Mouse (Mus musculus) olfactory bulb, adult 2 months (tissue): ENCODE measurements around the gene Sectm1a. TPM values are rescaled to one million over a fixed set of nuclear protein-coding genes. Genes with fewer than 3 reads are reported as not detected.
"Not testable (repeated sequence)": the region's sequence is repeated elsewhere in the genome, so short reads cannot be mapped to it uniquely, and the experiment has no call there.

Experiments used
- H3K27ac ChIP-seq: fragments of 200-500 bp; 2 replicates; pipeline ENCODE4 v1.5.1; 2012; ENCODE audit warnings: low read depth, low read length; ENCODE audit not compliant: insufficient read depth
- H3K4me1 ChIP-seq: fragments of 200-500 bp; 2 replicates; pipeline ENCODE4 v1.6.1; 2012; ENCODE audit warnings: low read length; ENCODE audit not compliant: control insufficient read depth, insufficient read depth
- H3K4me3 ChIP-seq: fragments of 200-500 bp; 2 replicates; pipeline ENCODE4 v1.5.1; 2012; ENCODE audit warnings: mild to moderate bottlenecking, low read depth, low read length, moderate library complexity; ENCODE audit not compliant: insufficient read depth
- CTCF ChIP-seq: fragments of 200-500 bp; IDR thresholded peaks from 2 replicates; pipeline ENCODE4 v1.5.1; 2012; ENCODE audit warnings: low read depth, mild to moderate bottlenecking, low read length, moderate library complexity; ENCODE audit not compliant: insufficient read depth
- POLR2A ChIP-seq: fragments of 200-500 bp; IDR thresholded peaks from 2 replicates; pipeline ENCODE4 v1.6.1; 2012; ENCODE audit warnings: mild to moderate bottlenecking, low read depth, low read length, moderate library complexity; ENCODE audit not compliant: insufficient read depth
- WGBS: fragments of 180-500 bp; shearing (Covaris S2); methylation state at CpG from one replicate; pipeline ENCODE4 v1.1.7; 2018; 5-methylcytosine and 5-hydroxymethylcytosine counted together
- polyA plus RNA-seq: library from polyadenylated mRNA; stranded (reverse); fragments of >200 nt; gene quantifications from 2 replicates; pipeline ENCODE4 v1.2.4, GENCODE M21; 2012; ENCODE audit warnings: low replicate concordance; ENCODE audit not compliant: missing spikeins, insufficient read depth, insufficient read length

The Sectm1a gene
- polyA plus RNA-seq, 1 experiment, result not detected

DNA sequence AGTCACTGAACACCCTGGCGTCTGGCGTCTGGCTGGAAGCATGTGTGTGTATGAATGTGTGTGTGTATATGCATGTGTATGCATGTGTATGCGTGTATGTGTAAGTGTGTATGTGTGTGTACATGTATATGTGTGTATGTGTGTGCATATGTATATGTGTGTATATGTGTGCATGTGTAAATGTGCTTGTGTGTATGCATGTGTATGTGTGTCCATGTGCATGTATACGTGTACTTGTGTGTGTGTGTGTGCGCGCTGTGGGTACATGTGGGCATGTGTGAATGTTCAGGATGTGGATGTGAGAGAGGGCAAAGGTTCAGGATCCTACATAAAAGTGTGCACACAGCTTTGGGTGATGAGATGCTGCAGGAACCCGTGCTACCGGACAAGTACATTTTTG, 690 bp downstream of the Sectm1a start:
- Histone ChIP-seq H3K4me3 (no peak overlapping the region), H3K4me1 (peaks cover 3% of the 10 kb centered on the region; the same call in 1 of the 2 replicates), H3K27ac (no peak overlapping the region)
- WGBS, result 97% methylated on average over 8 of the region's 8 CpGs
- TF ChIP-seq CTCF (no peak), POLR2A (no peak)

GRCm38 (mm10) chr11:121075655-121076054, 5.4 kb downstream of the Sectm1a start:
- 83% methylated on average over 5 of the region's 5 CpGs for WGBS
- Histone ChIP-seq H3K4me3 (no peak overlapping the region), H3K27ac (no peak overlapping the region), H3K4me1 (no peaks in the 10 kb centered on the region)
- TF ChIP-seq POLR2A (no peak), CTCF (no peak)

GRCm38 (mm10) chr11:121069662-121070061, 11.4 kb downstream of the Sectm1a start:
- 93% methylated on average over 12 of the region's 16 CpGs for WGBS
- not testable (repeated sequence) for H3K27ac ChIP-seq, H3K4me3 ChIP-seq, H3K4me1 ChIP-seq

- 94% methylated on average over 2 of the region's 2 CpGs for WGBS
- H3K27ac ChIP-seq, result no peak overlapping the region
- TF ChIP-seq POLR2A (no peak), CTCF (no peak)
- no peak overlapping the region for H3K4me3 ChIP-seq
- H3K4me1 ChIP-seq, result no peaks in the 10 kb centered on the region
These were observed 13.1 kb downstream of the Sectm1a start for GRCm38 (mm10) chr11:121067895-121068294.

- no peak for TF ChIP-seq CTCF
- TF ChIP-seq POLR2A, result no peak
- 77% methylated on average over 3 of the region's 3 CpGs for WGBS
- Histone ChIP-seq H3K4me1 (no peaks in the 10 kb centered on the region), H3K4me3 (no peak overlapping the region), H3K27ac (no peak overlapping the region)
These were observed 16.8 kb downstream of the Sectm1a start for GRCm38 (mm10) chr11:121064197-121064596.

DNA sequence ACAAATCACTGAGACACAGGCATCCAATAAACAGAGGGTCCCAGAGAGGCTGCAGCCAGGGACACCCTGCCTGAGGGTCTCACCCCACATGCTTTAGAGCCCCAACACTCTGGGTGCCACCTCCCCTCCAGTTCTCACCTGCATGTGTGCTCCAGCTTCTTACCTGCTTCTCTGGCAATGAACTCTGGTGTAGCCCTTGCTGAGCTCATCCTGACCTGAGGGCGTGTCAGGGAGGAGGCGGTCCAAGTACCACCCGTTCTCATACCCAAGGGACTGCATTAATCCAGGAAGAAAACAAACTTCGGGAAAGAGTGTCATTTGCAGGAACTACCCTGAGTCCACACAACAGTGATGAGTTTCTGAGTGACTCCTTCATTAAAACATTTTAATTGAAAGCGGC, 17.6 kb downstream of the Sectm1a start, which contains the start of gene Sectm1b:
Gene Sectm1b (minus strand): TSS at position 191 of the 400 bp plus-strand sequence.
- TF ChIP-seq CTCF, result no peak
- no peak for TF ChIP-seq POLR2A
- no peak within 1 kb of the TSS for H3K4me3 ChIP-seq
- H3K4me1 ChIP-seq, result no peaks in the 10 kb centered on the region
- H3K27ac ChIP-seq, result no peak within 1 kb of the TSS
- 81% methylated on average over 5 of the region's 5 CpGs for WGBS

- Histone ChIP-seq H3K27ac (no peak overlapping the region), H3K4me1 (no peaks in the 10 kb centered on the region), H3K4me3 (no peak overlapping the region)
- WGBS, result 40% methylated on average over 8 of the region's 8 CpGs
- no peak for TF ChIP-seq POLR2A
- no peak for TF ChIP-seq CTCF
These were observed 19.4 kb downstream of the Sectm1a start for GRCm38 (mm10) chr11:121061615-121062014.

- not testable (repeated sequence) for H3K27ac ChIP-seq, H3K4me1 ChIP-seq
- 98% methylated on average over 6 of the region's 6 CpGs for WGBS
These were observed 20.5 kb downstream of the Sectm1a start for GRCm38 (mm10) chr11:121060401-121061067.

GRCm38 (mm10) chr11:121059471-121059870, 21.5 kb downstream of the Sectm1a start:
- Histone ChIP-seq H3K4me1 (no peaks in the 10 kb centered on the region), H3K27ac (no peak overlapping the region), H3K4me3 (no peak overlapping the region)
- WGBS, result 92% methylated on average over 4 of the region's 4 CpGs
- TF ChIP-seq POLR2A (no peak), CTCF (no peak)

More at GRCm38 (mm10) chr11:121060401-121061067, 20.5 kb downstream of the Sectm1a start:
- H3K4me3 ChIP-seq, result not testable (repeated sequence)

DNA sequence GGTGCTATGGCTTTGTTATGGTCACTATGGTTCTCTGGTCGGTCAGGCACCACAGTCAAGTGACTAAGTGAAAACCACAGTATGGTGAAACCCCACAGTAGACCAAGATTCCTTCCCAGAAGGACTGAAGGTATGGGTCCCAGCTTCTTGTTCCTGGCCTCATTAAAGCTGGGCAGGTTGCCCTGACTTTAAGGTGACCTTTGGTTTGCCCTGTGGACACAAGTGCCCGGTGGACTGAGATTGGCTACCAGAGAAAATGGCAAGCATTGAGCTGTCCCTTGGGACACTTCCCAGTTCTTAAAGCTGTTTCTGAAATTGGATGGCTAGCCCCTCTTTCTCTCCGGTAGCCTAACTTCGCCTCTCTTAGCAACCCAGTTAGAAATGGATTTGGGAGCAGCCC, 22.1 kb downstream of the Sectm1a start:
- TF ChIP-seq CTCF (no peak), POLR2A (no peak)
- Histone ChIP-seq H3K4me1 (no peaks in the 10 kb centered on the region), H3K4me3 (no peak overlapping the region), H3K27ac (no peak overlapping the region)
- WGBS, result 93% methylated on average over 4 of the region's 4 CpGs
